In the genomic region with DNA sequence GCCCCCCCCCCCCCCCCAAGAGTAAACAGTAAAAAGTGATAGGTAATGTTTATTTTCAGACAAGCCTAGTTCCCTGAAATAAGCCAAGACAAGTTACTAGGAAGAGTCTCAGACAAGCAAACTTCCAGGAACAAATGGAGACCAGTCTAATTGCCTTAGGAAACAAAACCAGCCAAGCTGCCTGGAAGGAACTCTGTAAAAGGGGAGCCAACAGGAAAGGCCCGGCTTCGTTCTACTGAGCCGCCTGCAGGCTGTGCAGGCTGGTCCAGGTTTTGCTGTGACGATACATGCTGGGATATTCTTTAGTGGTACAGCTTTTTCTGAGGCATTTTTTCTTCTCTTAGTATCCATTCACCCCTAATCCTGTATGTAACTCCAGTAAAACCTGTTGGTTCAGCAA, we compare ENCODE assay signal across 22 mouse cellular contexts.
DNase-seq lines count a peak whose midpoint lies in the region; ATAC-seq and TF ChIP-seq lines count a peak whose summit lies in the region.
"Had no signal": no experiment of that assay in that cellular context is flagged by ENCODE, and none has a peak within 500 bp of the region (broad histone marks: within the 10 kb centered on the region; RNA-seq: fewer than 3 reads in every experiment).

No protein-coding gene starts in this region.

- peak; percentile 8 for DNase-seq in forebrain, embryonic 14.5 days (ENCODE audit: low spot score)
- peak; percentile 2 for DNase-seq in right cerebral cortex, postnatal 4 days
- DNase-seq in right cerebral cortex, postnatal 10 days (ENCODE audit: low spot score in 2 of 2): no peak
- DNase-seq in urinary bladder, postnatal 36 days (ENCODE audit: low spot score in 2 of 2): no peak
- no peak for DNase-seq in left cerebral cortex, adult 2 months (ENCODE audit: extremely low spot score in 1 of 2, low spot score in 2 of 2)
- DNase-seq: adrenal gland, adult 2 months; adrenal gland, postnatal 25 days; cerebellum, adult 18-20 months; cerebellum, adult 9-11 months; cerebellum, postnatal 36 days; gastrocnemius, postnatal 10 days; heart, adult 18-20 months had no signal

- H3K9me3 ChIP-seq in forebrain, embryonic 14.5 days (replicated peaks; ENCODE audit: control insufficient read depth, low read length): no peaks in the 10 kb centered on the region
- no peaks in the 10 kb centered on the region for H3K9me3 ChIP-seq in forebrain, embryonic 13.5 days (replicated peaks)
- H3K9me3 ChIP-seq in stomach, embryonic 15.5 days: no peaks in the 10 kb centered on the region
- H3K9me3 ChIP-seq: embryonic facial prominence, embryonic 15.5 days; forebrain, embryonic 12.5 days; heart, embryonic 10.5 days; heart, embryonic 15.5 days; hindbrain, embryonic 10.5 days; intestine, embryonic 15.5 days had no signal

- H3K4me3 ChIP-seq in forebrain, embryonic 14.5 days (ENCODE audit: low read depth, low read length): no peak overlapping the region
- no peak overlapping the region for H3K4me3 ChIP-seq in forebrain, embryonic 13.5 days
- no peak overlapping the region for H3K4me3 ChIP-seq in stomach, embryonic 15.5 days (replicated peaks)
- no peak overlapping the region for H3K4me3 ChIP-seq in left cerebral cortex, adult 2 months
- H3K4me3 ChIP-seq: embryonic facial prominence, embryonic 15.5 days; erythroblast, embryonic 14.5 days; forebrain, embryonic 12.5 days; heart, embryonic 10.5 days; heart, embryonic 15.5 days; hindbrain, embryonic 10.5 days; intestine, embryonic 15.5 days had no signal

- no peak overlapping the region for H3K27ac ChIP-seq in forebrain, embryonic 14.5 days (ENCODE audit: low read depth, low read length)
- H3K27ac ChIP-seq in forebrain, embryonic 13.5 days: no peak overlapping the region
- H3K27ac ChIP-seq in stomach, embryonic 15.5 days: no peak overlapping the region
- H3K27ac ChIP-seq in left cerebral cortex, adult 2 months: no peak overlapping the region
- H3K27ac ChIP-seq: embryonic facial prominence, embryonic 15.5 days; forebrain, embryonic 12.5 days; heart, embryonic 10.5 days; heart, embryonic 15.5 days; hindbrain, embryonic 10.5 days; hindbrain, embryonic 14.5 days; intestine, embryonic 15.5 days had no signal

- no peaks in the 10 kb centered on the region for H3K27me3 ChIP-seq in forebrain, embryonic 14.5 days (replicated peaks; ENCODE audit: control insufficient read depth, insufficient read depth, low read length)
- no peaks in the 10 kb centered on the region for H3K27me3 ChIP-seq in forebrain, embryonic 13.5 days
- no peaks in the 10 kb centered on the region for H3K27me3 ChIP-seq in stomach, embryonic 15.5 days (replicated peaks)
- H3K27me3 ChIP-seq: embryonic facial prominence, embryonic 15.5 days; forebrain, embryonic 12.5 days; heart, embryonic 15.5 days; intestine, embryonic 15.5 days had no signal

- no peak for ATAC-seq in forebrain, embryonic 14.5 days
- no peak for ATAC-seq in forebrain, embryonic 13.5 days
- peak; percentile 43; the same call in 1 of the 2 replicates for ATAC-seq in stomach, embryonic 15.5 days (ENCODE audit: insufficient read depth, low FRiP score, low read depth)
- ATAC-seq: intestine, embryonic 15.5 days had no signal

- H3K36me3 ChIP-seq in forebrain, embryonic 14.5 days (ENCODE audit: control insufficient read depth, insufficient read depth, low read length): no peaks in the 10 kb centered on the region
- no peaks in the 10 kb centered on the region for H3K36me3 ChIP-seq in forebrain, embryonic 13.5 days (ENCODE audit: poor library complexity, severe bottlenecking)
- H3K36me3 ChIP-seq in stomach, embryonic 15.5 days: no peaks in the 10 kb centered on the region
- H3K36me3 ChIP-seq: embryonic facial prominence, embryonic 15.5 days; forebrain, embryonic 12.5 days; heart, embryonic 10.5 days; heart, embryonic 15.5 days; hindbrain, embryonic 10.5 days; intestine, embryonic 15.5 days had no signal

- H3K4me1 ChIP-seq in forebrain, embryonic 14.5 days (ENCODE audit: control insufficient read depth, insufficient read depth, low read length): no peaks in the 10 kb centered on the region
- H3K4me1 ChIP-seq in forebrain, embryonic 13.5 days: no peaks in the 10 kb centered on the region
- H3K4me1 ChIP-seq in stomach, embryonic 15.5 days: no peaks in the 10 kb centered on the region
- H3K4me1 ChIP-seq: embryonic facial prominence, embryonic 15.5 days; forebrain, embryonic 12.5 days; heart, embryonic 10.5 days; heart, embryonic 15.5 days; hindbrain, embryonic 10.5 days; intestine, embryonic 15.5 days had no signal

- no peak for TF ChIP-seq CTCF in left cerebral cortex, adult 2 months (IDR thresholded peaks at IDR 0.05)

- WGBS in forebrain, embryonic 14.5 days: 38% methylated on average over 4 of the region's 4 CpGs
- whole genome bisulfite sequencing in forebrain, embryonic 13.5 days: 50% methylated on average over 4 of the region's 4 CpGs
- 58% methylated on average over 4 of the region's 4 CpGs for WGBS in stomach, embryonic 15.5 days

- no peak overlapping the region for H3K4me2 ChIP-seq in forebrain, embryonic 14.5 days (ENCODE audit: low read length)
- H3K4me2 ChIP-seq in forebrain, embryonic 13.5 days: no peak overlapping the region
- no peak overlapping the region for H3K4me2 ChIP-seq in stomach, embryonic 15.5 days
- H3K4me2 ChIP-seq: embryonic facial prominence, embryonic 15.5 days; forebrain, embryonic 12.5 days; heart, embryonic 15.5 days; hindbrain, embryonic 14.5 days; intestine, embryonic 15.5 days had no signal

- intact Hi-C loops in left cerebral cortex, adult 2 months (cut with DNase I): no loop called here

- H3K9ac ChIP-seq in forebrain, embryonic 14.5 days (ENCODE audit: low read length): no peak overlapping the region
- H3K9ac ChIP-seq in forebrain, embryonic 13.5 days: no peak overlapping the region
- no peak overlapping the region for H3K9ac ChIP-seq in stomach, embryonic 15.5 days
- H3K9ac ChIP-seq: embryonic facial prominence, embryonic 15.5 days; forebrain, embryonic 12.5 days; heart, embryonic 15.5 days; hindbrain, embryonic 14.5 days; intestine, embryonic 15.5 days had no signal

Comparison
In these comparisons a context has a peak if more than half of its experiments do, and no peak if none do; other contexts are left out.
1. DNase-seq: peak in forebrain, embryonic 14.5 days (single experiment) and right cerebral cortex, postnatal 4 days (single experiment); none in right cerebral cortex, postnatal 10 days (0 of 2), urinary bladder, postnatal 36 days (0 of 2) and left cerebral cortex, adult 2 months (0 of 2).